Mouse (Mus musculus) layer of hippocampus, postnatal 36 days (tissue): ENCODE results near the gene Rpp25. TPM values are rescaled to one million over a fixed set of nuclear protein-coding genes. Genes with fewer than 3 reads are reported as not detected.

Experiments
- total RNA-seq, 2 experiments: library from RNA; stranded (reverse); gene quantifications; 2 replicates each; pipeline ENCODE4 v1.2.3; 2021

Gene Rpp25
- total RNA-seq, 2 experiments from 2014 or later = 9.4 to 9.9 TPM

Other genes with a start within 250 kb of the Rpp25 start
- 10 to 100 TPM; 31.7 to 33.8 TPM for gene 1700017B05Rik, start 241.4 kb upstream of the Rpp25 start, total RNA-seq
- 10 to 100 TPM; 14.9 to 17.7 TPM for gene Ppcdc, start 63.9 kb upstream of the Rpp25 start, total RNA-seq
- 100 to 1,000 TPM; 370 to 381 TPM for gene Scamp5, start 36.0 kb upstream of the Rpp25 start, total RNA-seq
- 100 to 1,000 TPM; 387 to 406 TPM for gene Cox5a, start 17.2 kb downstream of the Rpp25 start, total RNA-seq
- 10 to 100 TPM; 18.7 to 19.2 TPM for gene Fam219b, start 33.5 kb downstream of the Rpp25 start, total RNA-seq
- 10 to 100 TPM; 65.9 to 66.3 TPM for gene Mpi, start 48.7 kb downstream of the Rpp25 start, total RNA-seq
- 10 to 100 TPM; 24.6 to 25.5 TPM for gene Scamp2, start 56.9 kb downstream of the Rpp25 start, total RNA-seq
- gene Ulk3, start 85.4 kb downstream of the Rpp25 start, total RNA-seq = 10 to 100 TPM; 23.0 to 31.3 TPM
- gene Cplx3, start 102.3 kb downstream of the Rpp25 start, total RNA-seq = 1 to 10 TPM; 3.6 to 3.7 TPM
- not detected for gene Lman1l, start 116.7 kb downstream of the Rpp25 start, total RNA-seq
- 10 to 100 TPM; 35.2 to 41.8 TPM for gene Csk, start 149.6 kb downstream of the Rpp25 start, total RNA-seq
- gene Cyp1a2, start 179.7 kb downstream of the Rpp25 start, total RNA-seq = not detected
- under 1 TPM; 0.12 to 0.15 TPM for gene Cyp1a1, start 183.9 kb downstream of the Rpp25 start, total RNA-seq
- 10 to 100 TPM; 15.5 to 15.6 TPM for gene Edc3, start 204.5 kb downstream of the Rpp25 start, total RNA-seq